Mouse (Mus musculus) frontal cortex, adult (tissue): ENCODE results near the gene Inppl1.
A peak's percentile ranks its signal among the peaks of the same experiment; 100 is the strongest.

Source experiments
- ATAC-seq: cut with Nextera tagmentation; 2 replicates; pipeline ENCODE4 v1.9.2; 2017; ENCODE audit warnings: mild to moderate bottlenecking, moderate library complexity, mixed read lengths; ENCODE audit not compliant: low TSS enrichment

Inppl1 gene

GRCm38 (mm10) chr7:101844186-101844585 is 6.2 kb upstream of the Inppl1 start:
- no peak for ATAC-seq

DNA sequence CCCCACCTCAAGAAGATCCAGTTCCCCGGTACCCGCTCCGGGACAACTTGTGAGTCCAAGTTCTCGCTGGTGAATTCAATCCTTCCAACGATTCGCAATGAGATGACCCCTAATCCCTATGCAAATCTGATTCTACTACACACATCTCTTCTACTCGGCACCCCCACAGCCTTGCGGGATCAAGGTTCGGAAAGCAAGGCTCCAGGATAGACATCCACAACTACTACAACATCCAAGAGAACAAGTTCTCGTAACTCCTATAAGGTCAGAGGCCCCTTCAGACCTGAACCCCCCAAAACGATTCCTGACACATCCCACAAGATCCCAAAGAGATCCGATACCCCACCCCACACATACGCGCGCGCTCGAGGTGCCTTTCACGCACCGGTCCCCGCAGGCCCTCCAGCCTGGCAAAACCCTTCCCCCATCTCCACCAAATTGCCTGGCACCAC is 849 bp downstream of the Inppl1 start:
- peak; percentile 3; the same call in 1 of the 2 replicates for ATAC-seq

DNA sequence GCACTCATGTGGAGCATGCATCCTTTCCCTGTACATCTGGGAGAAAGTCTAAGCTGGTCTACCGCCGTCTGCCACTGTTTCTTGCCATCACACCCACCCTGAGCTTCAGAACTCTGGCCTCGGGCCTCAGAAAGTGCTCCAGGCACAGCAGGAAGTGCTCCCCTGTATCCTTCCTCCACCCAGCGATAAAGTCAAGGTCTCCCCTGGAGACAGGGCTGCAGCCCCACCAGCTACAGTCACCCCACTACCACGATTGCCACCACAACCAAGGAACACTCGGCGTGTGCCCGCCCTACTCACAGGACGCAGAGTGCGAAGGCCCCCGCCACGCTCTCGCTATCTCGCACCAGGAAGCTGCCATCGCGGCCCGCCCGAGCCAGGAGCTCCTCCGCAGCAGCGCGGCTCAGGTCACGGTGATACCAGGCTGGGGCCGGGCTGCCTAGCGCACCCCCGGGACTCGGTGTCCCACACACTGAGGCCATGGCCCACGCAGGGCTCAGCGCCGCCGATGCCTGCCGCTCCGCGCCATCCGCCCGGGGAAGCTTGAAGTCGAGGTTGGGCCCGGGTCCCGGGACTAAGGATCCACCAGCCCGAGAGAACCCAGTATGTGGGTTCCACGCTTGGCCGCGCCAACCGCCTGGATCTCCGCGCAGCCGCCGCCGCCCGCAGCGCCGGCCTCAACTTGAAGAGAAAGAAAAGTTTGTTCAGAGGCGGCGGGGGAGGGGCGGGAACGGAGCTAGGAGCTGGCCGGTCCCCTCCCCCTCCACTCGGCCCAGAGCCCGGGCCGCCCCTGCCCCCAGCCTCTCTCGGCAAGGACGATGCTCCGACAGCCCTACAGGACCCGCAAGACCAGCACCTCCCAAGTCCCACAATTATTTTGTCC is 1.5 kb downstream of the Inppl1 start:
- peak; percentile 38 for ATAC-seq

DNA sequence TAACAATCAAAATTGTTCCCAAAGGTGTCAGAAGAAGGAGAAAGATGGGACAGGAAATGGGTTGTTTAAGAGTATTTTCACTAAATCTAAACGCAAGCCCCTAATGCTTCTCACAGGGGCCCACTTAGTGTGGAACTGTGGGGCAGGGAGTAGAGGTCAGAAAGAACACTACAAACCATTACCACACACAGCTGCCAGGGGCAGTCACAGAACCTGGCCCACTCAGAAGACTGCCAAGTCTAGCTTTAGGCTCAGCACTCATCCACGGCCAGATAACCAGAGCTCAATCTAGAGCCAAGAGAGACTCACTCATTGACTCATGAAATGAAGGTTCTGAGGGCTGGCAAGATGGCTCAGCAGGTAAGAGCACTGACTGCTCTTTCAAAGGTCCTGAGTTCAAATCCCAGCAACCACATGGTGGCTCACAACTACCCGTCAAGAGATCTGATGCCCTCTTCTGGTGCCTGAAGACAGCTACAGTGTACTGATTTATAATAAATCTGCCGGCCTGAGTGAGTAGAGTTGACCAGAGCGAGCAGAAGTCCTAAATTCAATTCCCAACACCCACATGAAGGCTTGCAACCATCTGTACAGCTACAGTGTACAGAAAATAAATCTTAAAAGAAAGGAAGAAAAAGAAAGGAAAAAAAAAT is 2.4 kb downstream of the Inppl1 start:
- no peak for ATAC-seq

GRCm38 (mm10) chr7:101834903-101835302 is 3.1 kb downstream of the Inppl1 start:
- ATAC-seq: no peak

DNA sequence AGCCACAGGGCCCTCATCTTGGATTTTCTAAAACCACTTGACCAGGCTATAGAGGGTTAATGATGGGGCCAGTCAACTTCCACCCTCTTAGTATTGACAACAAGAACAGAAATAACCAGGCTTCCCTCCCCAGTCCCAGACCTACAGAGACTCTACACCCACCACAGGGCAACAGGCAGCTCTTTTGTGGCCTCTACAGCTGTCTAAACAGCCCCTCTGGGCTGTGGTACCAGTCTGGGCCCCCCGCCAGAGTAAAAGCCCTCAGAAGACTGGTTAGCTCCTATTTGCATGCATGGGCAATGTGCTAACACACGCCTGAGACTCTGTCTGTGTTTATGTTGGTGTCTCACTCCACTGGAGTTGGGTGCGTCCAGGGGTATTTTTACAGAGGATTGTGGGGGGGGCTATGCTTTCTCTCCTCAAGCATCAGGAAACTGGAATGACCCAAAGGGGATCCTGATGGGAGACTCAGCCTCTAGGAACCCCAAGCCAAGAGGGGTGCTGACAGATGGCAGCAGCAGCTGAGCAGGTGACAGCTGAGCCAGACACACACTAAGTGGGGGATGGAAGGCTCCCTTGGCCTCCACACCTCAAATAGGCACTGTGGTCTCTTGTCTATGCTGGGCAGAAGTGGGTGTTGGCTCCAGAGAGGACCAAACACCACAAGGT is 4.0 kb downstream of the Inppl1 start:
- no peak for ATAC-seq

DNA sequence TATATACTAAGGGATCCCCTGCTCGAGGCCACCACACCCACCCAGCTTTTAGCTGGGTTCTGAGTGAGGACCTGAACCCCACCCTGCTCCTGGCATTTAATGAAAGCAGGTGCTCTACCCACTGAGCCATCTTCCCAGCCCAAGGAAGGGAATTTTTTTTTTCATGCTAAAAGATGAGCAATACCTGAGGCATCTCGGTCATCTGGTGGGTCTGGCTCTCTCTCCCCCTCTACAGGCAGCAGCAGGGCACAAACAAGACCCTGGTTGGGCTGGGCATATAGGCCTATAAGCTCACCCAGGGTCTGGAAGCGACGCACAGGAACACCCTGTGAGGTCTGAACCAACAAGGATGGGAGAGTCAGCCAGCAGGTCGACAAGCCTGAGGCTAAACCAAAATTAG is 4.7 kb downstream of the Inppl1 start:
- no peak for ATAC-seq

GRCm38 (mm10) chr7:101832372-101832771 is 5.7 kb downstream of the Inppl1 start:
- ATAC-seq: no peak

DNA sequence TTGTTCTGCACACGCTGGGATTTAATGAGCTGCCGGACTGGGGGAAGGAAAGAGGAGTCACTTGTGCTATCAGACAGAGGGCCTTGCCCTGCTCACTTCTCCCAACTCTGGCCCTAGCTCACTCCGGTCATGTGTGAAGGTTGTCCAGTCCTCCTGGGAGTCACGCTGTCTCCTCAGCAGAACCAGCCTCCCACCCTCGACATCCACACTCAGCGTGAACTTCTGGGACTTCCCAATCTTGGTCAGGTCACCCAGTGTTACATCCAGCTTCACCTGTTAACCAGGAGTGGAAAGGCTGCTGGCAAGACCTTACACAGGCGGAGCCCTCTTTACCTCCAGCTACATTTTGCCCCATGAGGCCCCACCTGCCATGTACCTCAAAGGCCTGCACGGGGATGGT is 6.6 kb downstream of the Inppl1 start:
- ATAC-seq: no peak

GRCm38 (mm10) chr7:101830373-101830772 is 7.7 kb downstream of the Inppl1 start:
- no peak for ATAC-seq

- ATAC-seq: no peak
Observed at GRCm38 (mm10) chr7:101823758-101824630, 14.0 kb downstream of the Inppl1 start.

DNA sequence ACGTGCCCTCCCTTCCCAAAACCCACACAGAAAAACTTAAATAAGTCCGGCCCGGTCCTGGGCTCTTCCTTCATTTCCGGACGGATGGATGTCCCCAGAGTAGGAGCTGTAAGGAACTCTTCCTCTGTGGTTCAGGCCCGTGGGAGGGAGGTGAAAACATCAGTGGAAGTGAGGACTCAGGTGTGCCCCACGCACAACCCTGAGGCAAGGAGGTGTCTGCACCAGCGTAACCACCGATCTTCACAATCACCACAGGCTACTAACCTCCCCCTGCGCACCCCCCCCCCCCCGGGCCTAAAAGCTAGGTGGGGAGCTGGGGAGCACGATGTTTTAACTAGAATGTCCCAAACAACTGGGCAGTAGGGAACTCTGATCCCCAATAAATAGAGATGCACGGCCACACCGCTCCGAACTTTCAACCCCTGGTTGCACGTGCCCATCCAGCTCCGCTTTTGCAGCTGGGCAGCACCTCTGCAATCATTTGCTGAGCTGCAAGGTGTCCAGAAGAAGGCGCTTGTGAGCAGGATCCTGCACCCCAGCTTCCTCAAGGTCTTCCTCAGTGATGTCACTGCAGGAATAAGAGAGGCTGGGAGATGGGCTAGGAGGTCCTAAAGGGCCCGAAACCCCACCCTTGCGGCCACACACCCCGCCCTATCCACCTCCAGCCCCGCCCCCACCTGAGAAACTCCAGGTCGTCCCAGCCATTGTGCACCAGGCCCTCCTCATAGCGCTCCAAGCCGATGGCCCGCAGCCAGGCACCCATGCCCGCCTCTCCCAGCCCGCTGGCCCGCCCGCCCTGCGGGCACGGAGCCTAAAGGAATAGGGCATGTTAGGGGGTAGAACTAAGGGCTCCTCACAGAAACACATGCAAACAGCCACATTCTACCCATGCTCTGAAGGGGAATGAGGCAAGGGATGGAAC is 14.9 kb downstream of the Inppl1 start:
- no peak for ATAC-seq

DNA sequence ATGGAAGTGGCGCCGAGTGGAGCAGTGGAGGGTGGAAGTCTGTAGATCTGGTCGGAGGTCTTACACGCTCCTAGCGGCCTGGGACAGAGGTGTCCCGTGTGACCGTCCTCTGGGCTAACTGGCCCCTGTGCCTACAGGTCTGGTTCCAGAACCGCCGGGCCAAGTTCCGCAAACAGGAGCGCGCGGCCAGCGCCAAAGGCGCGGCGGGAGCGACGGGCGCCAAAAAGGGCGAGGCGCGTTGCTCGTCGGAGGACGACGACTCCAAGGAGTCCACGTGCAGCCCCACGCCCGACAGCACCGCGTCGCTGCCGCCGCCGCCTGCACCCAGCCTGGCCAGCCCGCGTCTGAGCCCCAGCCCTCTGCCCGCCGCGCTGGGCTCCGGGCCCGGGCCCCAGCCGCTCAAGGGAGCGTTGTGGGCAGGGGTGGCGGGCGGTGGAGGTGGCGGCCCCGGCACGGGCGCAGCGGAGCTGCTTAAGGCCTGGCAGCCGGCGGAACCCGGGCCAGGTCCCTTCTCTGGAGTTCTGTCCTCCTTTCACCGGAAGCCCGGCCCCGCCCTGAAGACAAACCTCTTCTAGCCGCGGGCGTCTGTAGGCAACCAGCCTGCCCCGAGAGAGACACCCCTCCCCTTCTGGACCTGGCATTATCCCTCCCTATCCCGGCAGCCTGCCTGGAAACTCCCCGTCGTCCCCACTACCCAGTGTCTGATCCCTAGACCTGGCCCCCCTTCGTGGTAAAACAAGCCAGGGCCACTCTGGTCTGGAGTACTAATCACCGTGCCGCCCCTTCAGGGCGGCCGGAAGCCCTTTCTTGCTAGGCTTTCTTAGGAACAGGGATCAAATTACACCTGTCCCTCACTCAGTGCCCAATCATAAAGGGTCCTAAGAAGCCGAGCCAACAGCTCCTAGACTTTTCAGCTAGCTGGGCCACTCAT is 16.2 kb downstream of the Inppl1 start:
- peak; percentile 41; the same call in 1 of the 2 replicates for ATAC-seq

- ATAC-seq: no peak
Observed at GRCm38 (mm10) chr7:101820295-101821030, 17.6 kb downstream of the Inppl1 start.

GRCm38 (mm10) chr7:101817861-101818401 is 20.1 kb downstream of the Inppl1 start, which contains the start of gene Phox2a:
Phox2a (plus strand) TSS chr7:101818313.
- ATAC-seq: no peak

- ATAC-seq: no peak
Observed at GRCm38 (mm10) chr7:101777053-101777452, 61.0 kb downstream of the Inppl1 start.

GRCm38 (mm10) chr7:101772687-101773086 is 65.3 kb downstream of the Inppl1 start:
- no peak for ATAC-seq
